Mouse (Mus musculus) brown adipose tissue, adult 24 weeks (tissue): ENCODE data around the gene Nol4l. TPM values are rescaled to one million over a fixed set of nuclear protein-coding genes. Genes with fewer than 3 reads are reported as not detected.
"Not testable (repeated sequence)": the region's sequence is repeated elsewhere in the genome, so short reads cannot be mapped to it uniquely, and the experiment has no call there.

Source experiments
- H3K27ac ChIP-seq: fragments of 200-500 bp; replicated peaks from 2 replicates; pipeline ENCODE4 v1.5.1; 2012; ENCODE audit warnings: low read depth, mild to moderate bottlenecking, low read length
- H3K4me1 ChIP-seq: fragments of 200-500 bp; 2 replicates; pipeline ENCODE4 v1.6.1; 2012; ENCODE audit warnings: low read length, mixed read lengths; ENCODE audit not compliant: control insufficient read depth, insufficient read depth, insufficient read length
- H3K4me3 ChIP-seq: fragments of 200-500 bp; 2 replicates; pipeline ENCODE4 v1.5.1; 2012; ENCODE audit warnings: low read depth, mild to moderate bottlenecking, low read length, moderate library complexity; ENCODE audit not compliant: insufficient read depth
- polyA plus RNA-seq: library from polyadenylated mRNA; stranded (reverse); fragments of >200 nt; gene quantifications from 2 replicates; pipeline ENCODE4 v1.2.4, GENCODE M21; 2012; ENCODE audit not compliant: missing spikeins, insufficient read depth, insufficient read length

The Nol4l gene
- polyA plus RNA-seq, 1 experiment = 7.1 TPM

DNA sequence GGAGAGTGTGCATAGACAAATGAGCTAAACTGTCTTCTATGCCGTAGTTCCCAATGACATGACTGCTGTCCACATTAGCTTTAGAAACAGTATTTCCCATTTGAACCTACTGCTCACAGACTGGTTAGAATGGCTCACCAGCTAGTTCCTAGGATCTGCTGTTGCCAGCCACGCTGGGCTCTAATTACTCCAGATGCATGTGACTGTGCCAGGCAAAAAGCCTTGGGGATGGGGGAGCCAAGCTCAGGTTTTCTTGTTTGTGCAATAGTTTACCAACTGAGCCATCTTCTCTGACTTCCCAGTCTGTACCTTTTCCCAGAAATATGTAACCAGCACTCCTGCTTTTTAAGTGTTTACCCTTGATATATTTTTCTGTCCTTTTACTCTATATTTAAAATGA lies 154.4 kb downstream of the Nol4l start:
- H3K27ac ChIP-seq = no peak overlapping the region
- H3K4me1 ChIP-seq = no peaks in the 10 kb centered on the region
- no peak overlapping the region for H3K4me3 ChIP-seq

DNA sequence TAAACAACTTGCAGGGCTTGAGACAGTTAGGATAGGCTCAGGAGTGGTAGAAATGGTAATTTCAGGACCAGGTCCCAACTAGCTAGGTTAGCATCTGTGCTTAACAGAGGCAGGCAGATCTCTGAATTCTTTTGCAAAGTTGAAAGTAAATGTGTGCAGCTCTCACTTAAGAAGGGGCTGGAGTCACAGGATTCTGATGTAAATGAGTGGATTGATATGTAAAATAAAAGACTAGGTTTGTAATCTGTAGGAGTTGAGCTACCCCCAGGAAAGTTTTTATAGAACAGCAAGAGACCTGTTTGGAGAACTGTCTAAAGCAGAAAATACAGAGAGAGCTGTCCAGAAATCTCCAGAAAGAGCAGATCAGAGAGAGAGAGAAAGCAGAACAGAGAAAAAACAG lies 158.9 kb downstream of the Nol4l start:
- H3K4me1 ChIP-seq = no peaks in the 10 kb centered on the region
- no peak overlapping the region for H3K27ac ChIP-seq

DNA sequence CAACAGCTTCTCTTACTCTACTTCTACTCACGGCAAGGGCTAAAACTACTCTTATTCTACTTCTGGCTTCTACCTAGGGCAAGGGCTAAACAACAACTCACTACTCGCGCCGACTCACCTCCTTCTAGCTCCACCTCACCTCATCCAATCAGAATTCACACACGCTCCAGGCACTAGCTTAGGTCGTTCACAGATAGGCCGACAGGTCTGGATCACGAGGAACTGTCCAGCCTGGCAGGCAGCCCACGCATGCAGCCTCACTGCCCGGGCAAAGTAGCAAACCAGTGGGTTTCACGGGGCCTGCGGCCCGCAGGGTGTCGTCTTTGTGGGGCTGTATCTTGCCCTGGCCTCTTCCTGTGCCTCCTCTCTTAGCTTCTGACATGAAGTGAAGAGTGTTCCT lies 165.2 kb downstream of the Nol4l start:
- not testable (repeated sequence) for H3K27ac ChIP-seq, H3K4me3 ChIP-seq, H3K4me1 ChIP-seq

More for the DNA sequence above, 158.9 kb downstream of the Nol4l start:
- H3K4me3 ChIP-seq = no peak overlapping the region

DNA sequence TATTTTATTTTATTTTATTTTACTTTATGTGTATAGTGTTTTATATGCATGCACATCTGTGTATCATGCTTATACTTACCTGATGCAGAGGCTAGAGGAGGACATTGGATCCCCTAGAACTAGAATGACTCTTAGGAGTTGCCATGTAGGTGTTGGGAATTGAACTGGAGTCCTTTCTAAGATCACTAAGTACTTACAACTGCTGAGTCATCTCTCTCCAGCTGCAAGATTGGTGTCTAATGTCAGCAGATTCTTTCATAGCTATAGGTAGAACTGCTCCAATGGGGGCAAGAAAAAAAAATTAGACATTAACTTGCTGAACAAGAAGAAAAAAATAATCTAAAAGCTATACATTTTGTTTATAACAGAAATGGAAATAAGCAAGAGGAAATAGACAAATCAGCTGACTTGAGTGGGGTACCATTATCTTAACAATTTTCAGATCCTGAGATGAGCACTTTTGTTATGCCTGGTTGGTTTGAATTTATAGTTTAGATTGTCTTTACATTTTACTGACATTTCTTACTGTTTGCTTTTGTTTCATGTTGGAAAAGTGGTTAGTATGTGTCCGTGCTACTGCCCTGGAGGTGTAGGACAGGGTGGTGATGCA lies 168.6 kb downstream of the Nol4l start:
- H3K4me1 ChIP-seq = no peaks in the 10 kb centered on the region
- H3K27ac ChIP-seq = no peak overlapping the region
- H3K4me3 ChIP-seq = no peak overlapping the region

Other genes with a start within 250 kb of the Nol4l start
- 7.3 and 9.4 TPM in 2 replicates for gene Kif3b, start 238.6 kb downstream of the Nol4l start, polyA plus RNA-seq
- gene Asxl1, start 184.1 kb downstream of the Nol4l start, polyA plus RNA-seq = 4.9 and 6.2 TPM in 2 replicates
- gene 4930404H24Rik, start 37.2 kb downstream of the Nol4l start, polyA plus RNA-seq = not detected in 2 replicates
- 15.4 and 21.2 TPM in 2 replicates for gene Commd7, start 102.8 kb upstream of the Nol4l start, polyA plus RNA-seq
- gene Dnmt3b, start 119.5 kb upstream of the Nol4l start, polyA plus RNA-seq = not detected in 2 replicates
- not detected in 2 replicates for gene Dnmt3c, start 166.7 kb upstream of the Nol4l start, polyA plus RNA-seq
- 38.9 and 42.6 TPM in 2 replicates for gene Mapre1, start 211.3 kb upstream of the Nol4l start, polyA plus RNA-seq
- gene Efcab8, start 250.0 kb upstream of the Nol4l start, polyA plus RNA-seq = 0.63 and 1.5 TPM in 2 replicates